Comparison of ENCODE assay signal across 8 mouse cellular contexts in the genomic region with DNA sequence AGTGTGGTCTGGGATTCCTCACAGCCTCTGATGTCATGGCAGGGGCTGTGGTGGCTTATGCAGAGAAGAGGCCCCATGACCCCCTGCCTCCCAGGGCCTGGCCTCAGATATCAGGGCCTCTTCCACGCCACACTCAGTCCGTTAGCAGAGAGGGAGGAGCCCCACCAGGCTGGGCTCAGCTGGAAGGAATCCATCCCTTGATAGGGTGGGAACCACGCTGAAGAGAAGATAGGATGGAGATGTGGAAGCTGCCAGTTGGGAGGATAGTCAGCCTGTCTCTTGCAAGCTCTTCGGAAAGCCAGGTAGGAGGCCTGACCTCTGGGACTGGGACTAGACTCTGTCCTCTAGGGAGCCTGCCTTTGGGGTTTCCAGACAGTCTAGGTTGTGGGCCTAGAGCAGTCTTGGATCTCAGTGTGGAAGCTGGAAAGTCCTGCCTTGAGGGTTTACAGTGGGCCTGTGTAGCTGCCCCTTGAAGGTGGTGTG.
A peak's percentile ranks its signal among the peaks of the same experiment; 100 is the strongest.
DNase-seq lines count a peak whose midpoint lies in the region; ATAC-seq and TF ChIP-seq lines count a peak whose summit lies in the region.

No protein-coding gene starts in this region.

- H3K36me3 ChIP-seq in kidney, embryonic 14.5 days (ENCODE audit: control insufficient read depth, insufficient read depth, low read length), result no peaks in the 10 kb centered on the region
- H3K36me3 ChIP-seq in embryonic facial prominence, embryonic 10.5 days (replicated peaks), result 0 out of 2 replicates have a peak, but pooled peaks cover 2% of the 10 kb centered on the region
- H3K36me3 ChIP-seq in intestine, embryonic 14.5 days (ENCODE audit: control insufficient read depth, insufficient read depth, low read length), result no peaks in the 10 kb centered on the region
- H3K36me3 ChIP-seq in myocyte (ENCODE audit: control insufficient read depth, insufficient read depth), result no peaks in the 10 kb centered on the region

- no peak overlapping the region for H3K4me3 ChIP-seq in kidney, embryonic 14.5 days (ENCODE audit: low read length)
- H3K4me3 ChIP-seq in embryonic facial prominence, embryonic 10.5 days, result peak overlapping the region; percentile 38
- H3K4me3 ChIP-seq in intestine, embryonic 14.5 days (ENCODE audit: low read depth, low read length), result no peak overlapping the region
- H3K4me3 ChIP-seq in myocyte, result peak overlapping the region; percentile 13

- H3K79me2 ChIP-seq in myocyte (ENCODE audit: control insufficient read depth, insufficient read depth), result peaks cover 78% of the 10 kb centered on the region

- ATAC-seq in kidney, embryonic 14.5 days (ENCODE audit: low FRiP score, low TSS enrichment), result peak; percentile 17; the same call in 1 of the 2 replicates
- ATAC-seq in intestine, embryonic 14.5 days (replicated peaks; ENCODE audit: low FRiP score, low TSS enrichment, low read depth), result peak; percentile 14; the same call in 1 of the 2 replicates

- peak overlapping the region; percentile 75; the same call in 1 of the 2 replicates for H3K27ac ChIP-seq in kidney, embryonic 14.5 days (ENCODE audit: low read depth, low read length)
- H3K27ac ChIP-seq in embryonic facial prominence, embryonic 10.5 days (replicated peaks), result peak overlapping the region; percentile 73
- peak overlapping the region; percentile 59 for H3K27ac ChIP-seq in intestine, embryonic 14.5 days (ENCODE audit: low read depth)

- H3K9me3 ChIP-seq in kidney, embryonic 14.5 days (ENCODE audit: control insufficient read depth, low read length), result no peaks in the 10 kb centered on the region
- no peaks in the 10 kb centered on the region for H3K9me3 ChIP-seq in embryonic facial prominence, embryonic 10.5 days
- no peaks in the 10 kb centered on the region for H3K9me3 ChIP-seq in intestine, embryonic 14.5 days (ENCODE audit: control insufficient read depth, low read length)

- no peaks in the 10 kb centered on the region for H3K27me3 ChIP-seq in kidney, embryonic 14.5 days (ENCODE audit: control insufficient read depth, insufficient read depth, low read length)
- peaks cover 31% of the 10 kb centered on the region; the same call in 1 of the 2 replicates for H3K27me3 ChIP-seq in embryonic facial prominence, embryonic 10.5 days (replicated peaks; ENCODE audit: low read depth, poor library complexity, severe bottlenecking)
- H3K27me3 ChIP-seq in intestine, embryonic 14.5 days (replicated peaks; ENCODE audit: control insufficient read depth, insufficient read depth, low read length), result no peaks in the 10 kb centered on the region
- no peaks in the 10 kb centered on the region for H3K27me3 ChIP-seq in myocyte (ENCODE audit: control insufficient read depth, insufficient read depth, insufficient read length)

- H3ac ChIP-seq in myocyte (ENCODE audit: control insufficient read depth, insufficient read length), result no peak overlapping the region

- WGBS in kidney, embryonic 14.5 days, result 24% methylated on average over 4 of the region's 4 CpGs
- 23% methylated on average over 4 of the region's 4 CpGs for WGBS in embryonic facial prominence, embryonic 10.5 days
- WGBS in intestine, embryonic 14.5 days, result 21% methylated on average over 4 of the region's 4 CpGs

- H3K4me1 ChIP-seq in kidney, embryonic 14.5 days (ENCODE audit: control insufficient read depth, insufficient read depth, low read length), result peaks cover 68% of the 10 kb centered on the region
- peaks cover 96% of the 10 kb centered on the region for H3K4me1 ChIP-seq in embryonic facial prominence, embryonic 10.5 days
- H3K4me1 ChIP-seq in intestine, embryonic 14.5 days (replicated peaks; ENCODE audit: control insufficient read depth, insufficient read depth, low read length), result peaks cover 57% of the 10 kb centered on the region

- H3K4me2 ChIP-seq in kidney, embryonic 14.5 days (replicated peaks; ENCODE audit: low read depth, low read length), result peak overlapping the region; percentile 20; the same call in 1 of the 2 replicates
- H3K4me2 ChIP-seq in intestine, embryonic 14.5 days (ENCODE audit: low read length), result peak overlapping the region; percentile 23
- H3K4me2 ChIP-seq in myocyte (ENCODE audit: low read depth), result peak overlapping the region; percentile 97

- peak overlapping the region; percentile 44 for H3K9ac ChIP-seq in kidney, embryonic 14.5 days (ENCODE audit: low read depth, low read length)
- no peak overlapping the region for H3K9ac ChIP-seq in intestine, embryonic 14.5 days (ENCODE audit: low read length)

- TF ChIP-seq POLR2A in myocyte (IDR thresholded peaks at IDR 0.05; ENCODE audit: insufficient read length, low read depth), result no peak

- DNase-seq in kidney, postnatal 4 days, result no peak
- no peak for DNase-seq in embryonic facial prominence, embryonic 10.5 days (ENCODE audit: low spot score)
- peak; percentile 62 for DNase-seq in intestine, embryonic 14.5 days (ENCODE audit: low spot score)
- no peak for DNase-seq in adrenal gland, postnatal 10 days
- DNase-seq in layer of hippocampus, adult 11-12 months (ENCODE audit: low spot score), result no peak
- no peak for DNase-seq in layer of hippocampus, postnatal 10 days (ENCODE audit: low spot score in 2 of 2)

TF ChIP-seq in myocyte, 11 proteins besides CTCF, POLR2A, EP300 and RAD21:
- TF ChIP-seq USF1 (IDR thresholded peaks at IDR 0.05; ENCODE audit: low read depth) (no peak), E2F4 (IDR thresholded peaks at IDR 0.05; ENCODE audit: insufficient read depth) (no peak), MAX (IDR thresholded peaks at IDR 0.05; ENCODE audit: low read depth) (no peak), TCF3 (IDR thresholded peaks at IDR 0.05; ENCODE audit: insufficient read length, low read depth) (no peak), REST (IDR thresholded peaks at IDR 0.05; ENCODE audit: insufficient read depth, insufficient read length) (no peak), MYOG (IDR thresholded peaks at IDR 0.05; ENCODE audit: control insufficient read depth in 1 of 3, insufficient read depth in 1 of 3, insufficient read length in 2 of 3, low read depth in 2 of 3) (no peak), CEBPB (IDR thresholded peaks at IDR 0.05; ENCODE audit: insufficient read depth, poor library complexity, severe bottlenecking) (no peak), SRF (IDR thresholded peaks at IDR 0.05; ENCODE audit: control insufficient read depth, insufficient read length, low read depth) (no peak), TCF12 (IDR thresholded peaks at IDR 0.05; ENCODE audit: insufficient read depth, poor library complexity, severe bottlenecking) (no peak), POLR2AphosphoS2 (IDR thresholded peaks at IDR 0.05; ENCODE audit: insufficient read length, low read depth) (no peak), MYOD1 (IDR thresholded peaks at IDR 0.05; ENCODE audit: control insufficient read depth in 1 of 3, insufficient read length in 2 of 3, low read depth in 2 of 3) (no peak)

Comparison
In these comparisons a context has a peak if more than half of its experiments do, and no peak if none do; other contexts are left out.
1. H3K4me2 ChIP-seq: peak in every context shown above with its lines; median percentile 97 in myocyte; 23 in intestine, embryonic 14.5 days; 20 in kidney, embryonic 14.5 days.
2. H3K4me3 ChIP-seq: peak in embryonic facial prominence, embryonic 10.5 days (single experiment) and myocyte (single experiment); none in kidney, embryonic 14.5 days (single experiment) and intestine, embryonic 14.5 days (single experiment).
3. Peak in every context shown above with its lines, with median percentiles within 50 percentile points of each other: H3K27ac ChIP-seq.